Mouse (Mus musculus) retina, postnatal 7 days (tissue): ENCODE data around the gene 1700008O03Rik.

Experiments
- DNase-seq: peaks from one replicate; pipeline ENCODE4 v3.0.0-alpha.2; 2012; ENCODE audit warnings: low read depth, low spot score

The 1700008O03Rik gene

GRCm38 (mm10) chr7:44385720-44386119 lies at the start of gene 1700008O03Rik:
Gene 1700008O03Rik (minus strand): TSS chr7:44385820.
- no peak for DNase-seq

DNA sequence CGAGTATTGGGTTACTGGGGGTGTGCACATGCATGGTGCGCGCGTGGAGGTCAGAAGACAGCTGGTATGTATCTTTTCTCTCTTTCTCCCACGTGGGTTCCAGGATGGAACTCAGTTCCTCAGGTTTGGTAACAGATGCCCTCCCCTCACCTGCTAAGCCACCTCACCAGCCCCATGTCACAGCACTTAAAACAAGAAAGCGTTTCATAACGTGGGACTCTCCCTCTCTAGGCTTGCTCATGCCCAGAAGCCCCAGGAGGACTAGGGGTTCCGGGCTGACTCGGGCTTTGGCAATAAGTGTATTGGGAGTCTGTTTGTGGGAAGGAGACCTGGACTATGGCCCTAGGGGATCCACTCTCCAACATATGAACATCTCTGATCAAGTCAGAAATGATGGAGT lies 48.5 kb upstream of the 1700008O03Rik start:
- no peak for DNase-seq

DNA sequence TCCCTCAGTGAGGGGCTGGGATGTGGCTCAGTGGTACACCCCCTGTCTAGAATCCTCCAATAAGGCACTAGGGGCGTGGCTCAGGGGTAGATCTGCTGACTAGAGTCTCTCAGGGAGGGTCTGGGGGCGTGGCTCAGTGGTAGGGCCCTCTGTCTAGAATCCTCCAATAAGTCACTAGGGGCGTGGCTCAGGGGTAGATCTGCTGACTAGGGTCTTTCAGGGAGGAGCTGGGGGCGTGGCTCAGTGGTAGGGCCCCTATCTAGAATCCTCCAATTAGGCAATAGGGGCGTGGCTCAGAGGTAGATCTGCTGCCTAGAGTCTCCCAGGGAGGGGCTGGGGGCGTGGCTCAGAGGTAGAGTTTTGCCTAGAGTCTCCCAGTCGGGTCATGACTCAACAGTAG lies 47.8 kb upstream of the 1700008O03Rik start:
- DNase-seq = no peak

GRCm38 (mm10) chr7:44432550-44432949 lies 46.9 kb upstream of the 1700008O03Rik start:
- DNase-seq = no peak

DNA sequence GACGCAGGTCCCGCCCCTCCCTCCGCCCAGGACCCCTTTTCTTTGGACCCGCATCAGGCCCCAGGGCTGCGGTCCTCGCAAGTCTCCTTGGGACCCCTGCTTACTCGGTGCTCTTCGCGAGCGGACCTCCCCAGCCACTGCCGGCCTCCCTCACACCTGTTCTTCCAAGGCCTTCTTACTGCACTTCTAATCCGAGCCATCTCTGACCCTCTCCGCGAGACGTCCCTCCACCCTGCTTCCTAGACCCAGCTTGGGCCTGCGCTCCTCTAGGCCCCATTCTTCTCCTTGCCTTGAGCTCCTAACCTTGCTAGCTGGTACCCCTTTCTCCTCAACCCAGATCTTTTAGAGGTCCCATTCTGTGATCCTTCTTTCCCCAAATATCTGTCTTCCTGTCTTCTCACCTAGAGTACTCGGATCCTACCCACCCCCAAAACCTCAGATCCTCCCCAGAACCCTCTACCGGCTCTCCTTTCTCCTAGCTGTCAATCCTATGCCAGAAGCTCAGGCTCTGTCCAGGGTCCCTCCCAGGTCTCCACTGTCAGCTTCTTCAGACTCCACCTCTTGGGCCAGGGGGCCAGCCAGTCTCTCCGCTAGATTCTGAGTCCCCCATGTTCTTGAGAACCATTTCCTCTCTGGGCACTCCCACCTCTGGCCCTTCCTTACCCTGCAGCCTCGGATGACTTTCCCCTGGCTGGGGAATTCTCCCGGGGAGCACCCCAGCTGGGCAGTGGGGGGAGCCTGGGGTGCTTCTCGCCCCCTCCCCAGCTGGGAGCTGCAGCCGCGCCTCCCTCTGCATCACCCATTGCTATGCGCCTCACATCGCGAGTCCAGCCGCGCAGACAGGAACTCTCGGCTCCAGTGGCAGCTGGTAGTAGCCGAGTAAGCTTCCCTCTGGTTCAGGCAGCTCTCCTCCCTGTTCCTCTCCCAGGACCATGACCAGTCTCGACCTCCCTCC lies 44.2 kb upstream of the 1700008O03Rik start:
- no peak for DNase-seq

DNA sequence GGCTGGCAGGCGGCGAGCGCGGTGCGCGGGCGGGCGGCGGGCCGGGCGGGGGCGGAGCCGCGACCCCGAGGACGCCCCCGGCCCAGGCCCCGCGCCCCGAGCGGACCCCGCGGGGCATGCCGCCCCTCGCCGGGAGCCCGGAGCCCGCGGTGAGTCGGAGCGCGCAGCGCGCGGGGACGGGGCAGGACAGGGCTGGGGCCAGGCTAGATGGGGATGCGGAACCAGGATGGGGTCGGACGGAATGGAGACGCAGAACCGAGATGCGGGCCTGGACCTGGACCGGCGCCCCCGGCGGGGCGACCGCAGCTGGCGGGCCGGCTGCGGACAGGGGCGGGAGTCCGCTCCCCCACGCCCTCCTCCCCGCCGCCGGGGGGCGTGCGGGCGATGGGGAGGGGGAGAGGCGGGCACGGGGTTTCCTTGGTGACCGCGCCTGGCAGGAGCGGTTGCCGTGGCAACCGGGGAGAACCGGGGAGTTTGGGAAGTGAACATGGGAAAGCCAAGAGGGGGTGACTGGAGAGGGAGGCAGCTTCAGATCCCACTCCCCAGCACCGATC lies 43.4 kb upstream of the 1700008O03Rik start, which contains the start of gene Lrrc4b:
Gene Lrrc4b (plus strand): TSS at position 51 of the 554 bp plus-strand sequence.
- DNase-seq = no peak

- DNase-seq = no peak
Measured at GRCm38 (mm10) chr7:44428171-44428950, 42.7 kb upstream of the 1700008O03Rik start.

DNA sequence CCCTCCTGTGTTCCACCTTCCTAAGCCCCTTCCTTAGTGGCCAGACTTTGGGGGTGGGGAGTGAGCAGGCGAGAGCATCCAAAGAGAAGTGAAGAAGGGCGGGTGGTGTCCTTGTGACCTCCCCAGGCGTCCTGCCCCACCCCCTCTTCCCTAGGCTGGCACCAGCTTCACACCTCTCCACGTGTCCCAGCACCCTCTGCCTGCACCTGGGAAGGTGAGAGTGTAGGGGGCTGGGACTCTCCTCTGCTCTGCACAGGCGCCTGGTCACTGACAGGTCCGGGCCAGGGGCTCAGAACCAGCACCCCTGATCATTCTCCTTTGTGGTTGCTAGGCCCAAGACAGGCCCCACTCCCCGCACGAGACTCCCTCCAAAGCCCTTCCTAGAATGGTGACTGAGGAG lies 42.0 kb upstream of the 1700008O03Rik start:
- no peak for DNase-seq

- no peak for DNase-seq
Measured at GRCm38 (mm10) chr7:44413307-44413706, 27.7 kb upstream of the 1700008O03Rik start.

- no peak for DNase-seq
Measured at GRCm38 (mm10) chr7:44411144-44411543, 25.5 kb upstream of the 1700008O03Rik start.

DNA sequence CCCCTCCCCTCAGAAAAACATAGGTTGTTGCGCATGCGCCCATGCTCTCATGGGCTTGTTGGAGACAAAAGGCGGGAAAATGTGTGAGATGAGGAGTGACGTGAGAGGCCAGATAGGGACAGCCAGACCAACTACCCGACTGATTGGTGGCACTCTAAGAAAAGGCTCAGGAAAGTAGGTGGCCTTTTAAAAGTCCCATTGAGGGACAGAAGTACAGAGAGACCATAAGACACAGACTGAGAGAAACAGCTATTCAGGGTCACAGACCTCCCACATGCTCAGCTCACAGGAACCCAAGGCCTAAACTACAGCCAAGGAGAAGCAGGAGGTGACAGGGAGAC lies 20.4 kb upstream of the 1700008O03Rik start:
- DNase-seq = no peak

- DNase-seq = peak; percentile 96
Measured at GRCm38 (mm10) chr7:44405346-44406014, 19.9 kb upstream of the 1700008O03Rik start.

DNA sequence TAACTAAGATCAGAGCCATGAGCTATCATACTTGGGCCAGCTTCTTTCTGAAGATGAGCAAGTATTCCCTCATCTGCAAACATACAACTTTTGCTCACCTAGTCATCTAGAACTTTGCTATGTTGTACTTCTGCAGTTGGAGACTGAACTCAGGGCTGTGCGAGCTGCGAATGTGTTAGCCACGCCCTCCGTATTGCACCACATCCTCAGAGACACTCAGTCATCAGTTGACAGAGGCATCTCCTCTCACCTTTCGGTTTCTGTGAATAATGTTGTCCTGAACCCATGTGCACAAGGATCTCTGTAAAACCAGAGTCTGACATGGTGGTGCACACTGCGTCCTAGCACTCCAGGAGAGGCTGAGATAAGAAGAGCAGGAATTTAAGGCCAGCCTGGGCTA lies 16.1 kb upstream of the 1700008O03Rik start:
- no peak for DNase-seq

DNA sequence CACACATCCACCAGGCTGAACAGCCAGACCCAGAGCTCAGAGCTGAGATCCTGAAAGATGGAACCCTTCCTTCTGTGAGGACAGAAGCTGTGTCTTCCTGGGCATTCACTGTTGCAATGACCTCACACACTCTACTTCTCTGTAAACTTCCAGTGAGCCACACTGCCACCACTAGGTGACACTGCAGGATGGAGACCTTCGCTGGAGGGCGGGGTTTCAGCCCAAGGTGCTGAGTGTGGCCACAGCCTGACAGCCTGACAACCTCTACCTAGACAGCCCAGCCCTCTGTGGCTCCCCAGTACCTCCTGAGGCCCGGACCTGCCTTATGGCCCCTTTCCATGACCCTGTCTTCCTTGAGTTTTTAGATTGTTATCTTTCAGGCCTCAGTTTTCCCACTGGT lies 12.9 kb upstream of the 1700008O03Rik start:
- no peak for DNase-seq

DNA sequence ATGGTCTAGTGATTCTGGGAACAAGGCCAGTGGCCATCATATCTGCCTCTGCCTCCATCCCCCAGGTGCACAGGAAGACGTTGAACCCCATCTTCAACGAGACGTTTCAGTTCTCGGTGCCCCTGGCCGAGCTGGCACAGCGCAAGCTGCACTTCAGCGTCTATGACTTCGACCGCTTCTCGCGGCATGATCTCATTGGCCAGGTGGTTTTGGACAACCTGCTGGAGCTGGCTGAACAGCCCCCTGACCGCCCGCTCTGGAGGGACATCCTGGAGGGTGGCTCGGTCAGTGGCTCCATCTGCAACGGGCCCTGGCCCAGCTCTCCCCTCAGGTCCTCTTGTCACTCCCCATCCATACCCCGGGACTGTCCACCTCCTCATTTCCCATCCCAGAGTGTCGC lies 7.7 kb upstream of the 1700008O03Rik start:
- DNase-seq = no peak

DNA sequence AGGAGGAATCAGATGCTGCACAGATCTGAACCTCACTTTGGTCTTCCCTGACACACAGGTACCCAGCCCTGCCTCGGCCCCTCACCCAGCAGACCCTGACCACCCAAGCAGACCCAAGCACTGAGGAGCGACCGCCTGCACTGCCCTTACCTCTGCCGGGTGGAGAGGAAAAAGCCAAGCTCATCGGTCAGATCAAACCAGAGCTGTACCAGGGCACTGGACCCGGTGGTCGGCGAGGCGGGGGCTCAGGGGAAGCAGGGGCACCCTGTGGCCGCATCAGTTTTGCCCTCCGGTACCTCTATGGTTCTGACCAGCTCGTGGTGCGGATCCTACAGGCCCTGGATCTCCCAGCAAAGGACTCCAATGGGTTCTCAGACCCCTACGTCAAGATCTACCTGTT lies 6.7 kb upstream of the 1700008O03Rik start:
- no peak for DNase-seq

GRCm38 (mm10) chr7:44391831-44392230 lies 6.2 kb upstream of the 1700008O03Rik start:
- DNase-seq = no peak

GRCm38 (mm10) chr7:44384716-44385059 lies 932 bp downstream of the 1700008O03Rik start:
- no peak for DNase-seq

DNA sequence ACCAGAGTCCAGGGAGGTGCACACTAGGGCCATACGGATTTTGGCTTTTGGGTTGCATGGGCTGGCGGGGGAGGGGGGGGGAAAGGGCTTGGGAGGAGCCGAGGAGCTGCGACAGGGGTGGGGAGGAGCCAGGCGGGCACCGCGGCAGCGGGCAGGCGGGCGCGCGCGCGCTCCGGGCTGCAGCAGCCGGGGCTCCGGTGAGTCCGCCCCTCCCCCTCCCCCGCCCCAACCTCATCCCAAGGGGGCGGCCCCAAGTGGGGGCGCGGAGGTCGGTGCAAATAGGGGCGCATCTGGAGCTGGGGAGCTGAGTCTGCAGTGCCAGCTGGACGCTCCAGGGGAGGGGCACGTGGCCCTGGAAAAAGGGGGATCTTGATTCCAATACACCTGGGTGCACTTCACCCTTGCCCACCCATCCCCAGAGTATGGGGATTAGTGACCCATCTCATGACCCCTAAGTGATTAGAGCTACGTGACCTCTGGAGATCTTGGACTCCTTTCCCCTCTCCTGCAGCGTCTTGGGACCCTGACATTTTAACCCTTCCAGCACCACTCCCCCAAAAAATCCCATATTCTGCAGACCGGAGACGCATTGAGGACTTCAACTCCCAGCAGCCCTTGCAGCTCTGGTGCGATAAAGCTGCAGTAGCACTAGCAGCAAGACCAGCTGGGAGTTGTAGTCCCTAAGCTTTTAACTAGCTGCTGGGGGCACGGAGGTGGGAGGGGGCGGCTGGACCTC lies 1.5 kb downstream of the 1700008O03Rik start, which contains the start of gene Syt3:
Gene Syt3 (plus strand): TSS at position 123 of the 736 bp plus-strand sequence.
- DNase-seq = peak; percentile 57

DNA sequence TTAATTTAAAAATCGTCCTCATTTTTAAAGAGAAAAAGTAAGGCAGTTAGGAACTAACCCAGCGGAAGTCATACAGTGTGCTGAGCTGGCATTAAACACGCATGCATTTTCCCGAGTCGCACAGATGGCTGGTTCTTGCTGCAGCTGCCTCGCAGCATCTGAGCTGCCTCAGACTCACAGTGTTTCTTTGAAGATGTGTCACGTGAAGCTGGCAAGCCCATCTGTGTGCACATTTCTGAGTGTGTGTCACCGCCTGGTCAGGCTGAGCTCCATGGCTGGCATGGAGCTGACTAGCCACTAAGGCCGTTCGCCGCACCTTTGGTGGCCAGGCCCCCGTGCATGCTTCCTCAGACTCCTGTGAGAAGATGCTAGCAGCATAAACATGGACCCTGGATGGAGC lies 3.1 kb downstream of the 1700008O03Rik start:
- DNase-seq = no peak

GRCm38 (mm10) chr7:44378290-44378689 lies 7.3 kb downstream of the 1700008O03Rik start:
- DNase-seq = no peak
